Mouse (Mus musculus): ENCODE results near the gene Optn.
"Not testable (repeated sequence)": the region's sequence is repeated elsewhere in the genome, so short reads cannot be mapped to it uniquely, and the experiment has no call there.

The Optn gene

DNA sequence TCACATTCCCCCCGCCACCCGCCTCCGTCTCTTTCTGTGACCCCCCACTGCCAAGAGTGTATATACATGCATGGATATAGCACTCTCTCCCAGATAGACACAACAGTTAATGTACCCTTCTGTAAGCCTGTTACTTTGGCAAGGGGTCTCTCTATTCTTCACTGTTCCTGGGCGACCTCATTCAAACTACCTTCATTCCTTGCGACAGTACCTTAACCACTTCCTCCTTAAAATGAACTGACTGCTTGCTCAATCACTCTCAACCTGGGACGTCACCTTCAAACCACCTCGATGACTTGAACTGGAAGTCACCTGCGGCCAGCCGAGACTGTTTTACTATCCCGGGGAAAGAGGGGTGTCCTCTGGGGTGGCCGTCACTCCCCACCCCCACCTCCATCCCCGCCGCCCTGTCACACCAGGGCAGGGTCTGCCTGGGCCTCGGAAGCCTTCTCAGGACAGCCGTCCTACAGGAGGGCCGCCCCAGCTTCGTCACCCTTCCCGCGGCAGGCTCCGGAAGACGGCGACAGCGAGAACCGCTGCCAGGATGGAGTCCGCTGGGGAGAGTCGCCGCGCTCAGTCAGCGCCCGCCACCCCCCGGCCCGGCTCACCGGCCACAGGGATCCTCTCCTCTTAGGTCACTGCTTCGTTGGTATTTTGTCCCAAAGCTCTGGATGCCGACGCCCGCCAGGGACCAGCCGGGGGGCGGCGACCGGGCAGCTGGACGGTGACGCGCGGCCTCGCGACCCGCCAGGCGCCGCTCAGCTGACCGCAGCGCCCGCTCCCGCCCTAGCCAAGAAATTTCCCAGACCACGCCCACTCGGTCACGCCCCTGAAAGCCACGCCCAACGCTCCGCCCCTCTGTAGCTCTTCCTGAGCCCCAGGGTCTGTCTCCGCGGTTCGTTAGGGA is at the start of gene Optn:
Optn (minus strand) TSS at position 753 of the 907 bp plus-strand sequence.
- peak; percentile 86 for DNase-seq (ENCODE audit: low spot score)

DNA sequence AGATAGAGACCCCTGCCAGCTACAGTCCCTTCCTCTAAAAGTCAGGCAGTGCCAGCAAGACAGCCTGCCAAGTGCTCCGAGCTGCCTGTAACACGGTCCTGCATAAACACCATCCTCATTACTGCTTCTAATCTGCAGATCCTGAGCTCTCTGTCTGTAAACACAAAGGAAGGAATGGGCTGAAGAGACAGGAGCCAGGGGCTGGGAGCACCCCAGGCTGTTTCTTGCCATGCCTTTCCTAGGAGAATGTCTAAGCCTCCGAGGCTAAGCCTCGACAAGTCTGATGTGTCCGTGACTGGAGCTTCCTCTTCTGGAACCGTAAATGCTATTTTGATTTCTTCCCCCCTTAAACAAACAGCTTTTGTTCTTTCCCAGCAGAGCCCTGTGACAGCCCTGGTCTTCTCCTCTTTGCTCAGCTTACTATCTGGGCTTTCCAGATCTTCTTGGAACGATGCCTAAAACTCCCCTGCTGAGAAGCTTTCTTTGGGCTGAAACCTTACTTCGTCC is 49.0 kb upstream of the Optn start:
- no peak for DNase-seq (ENCODE audit: low spot score)

DNA sequence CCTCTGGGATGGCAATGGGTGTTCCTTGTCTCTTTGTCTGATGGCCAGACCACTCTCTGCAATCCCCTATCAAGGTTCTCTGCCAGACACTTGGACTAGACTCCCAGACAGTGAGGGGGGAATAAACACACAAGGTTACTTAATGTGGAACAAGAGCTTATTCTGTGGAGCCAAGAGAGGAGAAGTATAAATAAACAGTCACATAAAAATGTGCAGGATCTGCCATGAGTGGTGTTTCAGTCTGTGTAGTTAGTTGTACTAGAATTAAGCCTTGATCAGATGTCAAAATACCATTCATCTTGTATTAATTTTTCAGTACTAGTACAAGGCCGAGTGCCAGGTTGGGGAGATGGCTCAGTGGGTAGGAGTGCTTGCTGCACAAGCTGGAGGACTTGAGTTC is 39.0 kb upstream of the Optn start:
- no peak for DNase-seq (ENCODE audit: low spot score)

DNA sequence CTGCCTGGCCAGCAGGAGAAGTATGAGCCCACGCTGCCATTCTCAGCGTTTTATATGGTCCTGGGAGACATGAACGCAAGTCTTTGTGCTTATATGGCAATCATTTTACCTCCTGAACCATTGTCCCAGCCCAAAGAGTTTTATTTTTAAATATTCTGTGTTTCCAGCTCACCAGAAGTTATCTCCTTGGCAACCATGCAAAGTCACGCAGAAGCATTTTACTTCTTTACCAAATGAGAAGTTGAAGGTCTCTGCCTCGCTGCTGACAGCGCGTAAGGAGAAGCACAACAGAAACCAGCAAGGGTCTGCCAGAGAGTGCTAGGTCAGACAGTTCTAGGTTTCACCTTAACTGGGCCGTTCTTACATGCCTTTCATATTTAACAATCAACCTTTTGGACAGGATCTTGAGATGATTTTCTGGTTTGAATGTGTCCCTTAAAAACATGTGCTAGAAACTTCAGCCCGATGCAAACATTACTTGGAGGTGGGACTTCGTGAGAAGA is 37.9 kb upstream of the Optn start:
- DNase-seq (ENCODE audit: low spot score) = no peak

GRCm38 (mm10) chr2:5099176-5099575 is 35.3 kb upstream of the Optn start:
- DNase-seq (ENCODE audit: low spot score) = no peak

GRCm38 (mm10) chr2:5097786-5098445 is 34.1 kb upstream of the Optn start:
- no peak for DNase-seq (ENCODE audit: low spot score)

DNA sequence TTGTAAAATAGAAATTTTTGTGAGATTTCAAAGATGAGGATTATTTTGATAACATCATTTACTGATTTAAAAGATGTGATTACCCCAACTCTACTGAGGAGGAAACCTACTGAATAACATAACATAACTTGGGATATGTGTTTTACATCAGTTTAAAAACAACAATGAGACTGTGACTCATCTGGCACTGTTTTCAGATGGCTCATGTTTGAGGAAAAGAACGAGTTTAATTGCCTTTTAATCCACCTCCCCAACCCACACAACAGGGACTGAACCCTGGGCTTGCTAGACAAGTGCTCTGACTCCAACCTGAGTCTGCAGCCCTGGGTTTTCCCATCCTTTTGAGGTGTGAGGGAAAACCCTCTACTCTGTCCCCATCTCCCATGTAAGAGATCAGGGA is 31.5 kb upstream of the Optn start:
- no peak for DNase-seq (ENCODE audit: low spot score)

GRCm38 (mm10) chr2:5094876-5095275 is 31.0 kb upstream of the Optn start:
- no peak for DNase-seq (ENCODE audit: low spot score)

DNA sequence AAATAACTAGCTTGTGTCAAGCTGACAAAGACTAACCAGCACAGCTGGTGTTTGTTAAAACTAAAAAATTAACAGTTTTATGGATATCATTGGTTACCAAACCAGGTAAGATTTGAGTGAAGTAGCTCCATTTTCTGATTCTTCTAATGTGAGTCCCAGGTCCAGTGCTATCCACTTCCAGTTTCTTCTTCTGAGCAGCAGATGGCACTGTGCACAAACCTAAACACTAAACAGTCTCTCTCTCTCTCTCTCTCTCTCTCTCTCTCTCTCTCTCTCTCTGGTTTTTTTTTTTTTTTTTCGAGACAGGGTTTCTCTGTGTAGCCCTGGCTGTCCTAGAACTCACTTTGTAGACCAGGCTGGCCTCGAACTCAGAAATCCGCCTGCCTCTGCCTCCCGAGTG is 26.5 kb upstream of the Optn start:
- DNase-seq (ENCODE audit: low spot score) = peak; percentile 9

DNA sequence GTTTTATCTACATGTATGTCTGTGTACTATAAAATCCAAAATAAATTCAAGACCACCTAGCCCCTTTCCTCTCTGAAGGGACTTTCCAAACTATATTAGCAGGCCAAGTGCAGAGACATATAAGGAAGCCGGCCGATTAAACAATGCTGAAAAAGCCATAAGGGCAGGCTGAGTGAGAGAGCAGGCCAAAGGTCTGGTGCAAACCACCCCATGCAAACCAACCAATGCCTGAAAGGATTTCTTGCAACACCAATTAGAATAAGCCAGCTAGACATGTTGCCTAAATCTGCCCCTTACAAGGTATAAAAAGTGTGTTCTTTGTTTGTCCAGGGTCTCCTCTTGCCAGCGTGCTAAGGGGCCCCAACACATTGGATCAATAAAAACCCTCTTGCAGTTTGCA is 23.8 kb upstream of the Optn start:
- no peak for DNase-seq (ENCODE audit: low spot score)

GRCm38 (mm10) chr2:5083739-5084138 is 19.9 kb upstream of the Optn start:
- no peak for DNase-seq (ENCODE audit: low spot score)

DNA sequence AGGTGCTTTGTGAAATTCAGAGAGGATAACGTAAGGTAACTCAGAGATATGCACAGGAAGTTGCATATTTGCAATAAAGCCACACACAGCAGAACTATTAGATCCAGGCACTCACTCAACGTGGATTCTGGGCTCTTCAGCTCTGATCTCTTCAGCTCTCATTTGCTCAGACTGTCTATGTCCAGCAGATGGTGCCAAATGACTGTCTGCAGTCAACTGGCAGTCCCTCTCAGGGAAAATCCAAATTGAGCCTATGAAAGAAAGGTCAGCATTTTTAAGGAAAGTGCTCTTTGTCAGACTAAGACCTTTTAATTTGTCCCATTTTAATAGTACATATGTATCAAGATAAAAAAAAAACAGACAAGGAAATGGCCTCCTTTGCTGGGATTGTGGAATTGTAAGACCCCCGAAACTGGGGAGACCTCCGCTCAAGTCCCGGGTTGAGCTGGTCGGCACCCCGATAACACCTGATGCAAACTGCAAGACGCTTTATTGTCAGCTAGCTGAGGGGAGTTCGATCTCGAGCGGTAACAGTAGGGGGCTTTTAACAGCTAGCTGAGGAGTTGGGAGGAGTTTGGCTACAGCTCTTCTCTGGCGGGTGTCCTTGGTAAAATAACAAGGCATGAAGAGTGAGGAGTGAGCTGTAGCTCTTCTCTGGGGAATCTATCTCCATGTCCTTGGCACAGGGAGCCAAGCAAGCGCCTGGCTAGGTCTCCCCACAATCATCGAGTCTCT is 16.4 kb upstream of the Optn start:
- DNase-seq (ENCODE audit: low spot score) = no peak

DNA sequence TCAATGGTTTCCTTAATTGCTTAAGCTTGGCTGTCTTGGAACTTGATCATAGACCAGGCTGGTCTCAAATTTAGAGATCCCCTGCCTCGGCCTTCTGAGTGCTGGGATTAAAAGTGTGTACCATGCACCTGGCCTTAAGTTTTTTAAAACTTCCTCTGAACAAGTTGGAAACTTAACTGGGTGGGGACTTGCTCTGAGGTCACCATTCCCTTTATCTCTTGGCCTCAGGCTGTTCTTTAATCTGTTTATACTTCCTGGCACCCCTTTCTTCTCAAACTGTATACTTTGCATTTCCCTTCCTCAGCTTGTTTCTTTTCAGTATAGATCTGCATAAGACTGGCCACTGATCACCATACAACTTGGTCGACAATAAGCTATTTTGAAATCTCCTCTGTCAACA is 14.1 kb upstream of the Optn start:
- DNase-seq (ENCODE audit: low spot score) = no peak

- no peak for DNase-seq (ENCODE audit: low spot score)
Observed at GRCm38 (mm10) chr2:5077490-5077889, 13.6 kb upstream of the Optn start.

GRCm38 (mm10) chr2:5075856-5076255 is 12.0 kb upstream of the Optn start:
- DNase-seq (ENCODE audit: low spot score) = no peak

DNA sequence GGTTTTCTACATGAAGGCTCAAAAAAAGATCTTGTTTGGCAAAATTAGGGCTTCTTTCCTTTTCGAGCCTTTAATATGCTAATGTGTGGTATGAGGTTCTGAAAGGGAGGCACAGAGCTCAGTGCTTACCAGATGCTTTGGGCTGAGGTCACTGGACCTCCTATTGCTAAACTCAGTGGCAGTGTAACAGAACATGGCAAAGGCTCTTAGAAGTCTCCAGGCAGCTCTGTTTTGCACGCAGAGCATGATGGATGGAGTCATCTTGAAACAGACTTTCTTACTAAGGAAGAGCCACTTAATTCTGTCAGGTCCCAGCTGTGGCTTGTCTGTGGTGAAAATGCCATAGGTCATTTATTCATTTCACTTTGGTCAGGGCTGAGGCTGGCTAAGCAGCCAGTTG is 11.6 kb upstream of the Optn start:
- DNase-seq (ENCODE audit: low spot score) = no peak

DNA sequence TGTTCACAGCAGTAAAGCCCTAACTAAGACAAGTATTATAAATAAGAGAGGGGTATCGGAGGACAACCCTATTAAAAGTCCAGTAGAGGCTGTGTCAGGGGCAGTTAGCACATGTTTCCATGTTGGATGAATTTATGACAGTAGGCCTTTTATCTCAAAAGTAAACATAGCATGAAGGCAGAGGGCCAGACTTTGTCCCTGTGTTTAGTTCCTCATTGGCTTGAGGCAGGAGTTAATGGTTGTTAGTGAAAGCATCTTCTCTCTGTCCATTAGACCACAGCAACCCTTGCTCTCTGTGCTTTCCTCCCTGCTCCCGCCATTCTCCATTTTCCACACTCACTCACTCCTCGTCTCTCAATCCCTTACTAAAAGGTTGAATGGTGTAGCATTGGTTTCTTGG is 9.9 kb upstream of the Optn start:
- no peak for DNase-seq (ENCODE audit: low spot score)

- DNase-seq (ENCODE audit: low spot score) = no peak
Observed at GRCm38 (mm10) chr2:5067951-5068350, 4.1 kb upstream of the Optn start.

- DNase-seq (ENCODE audit: low spot score) = not testable (repeated sequence)
Observed at GRCm38 (mm10) chr2:5067254-5067653, 3.4 kb upstream of the Optn start.

- DNase-seq (ENCODE audit: low spot score) = no peak
Observed at GRCm38 (mm10) chr2:5064247-5064646, 396 bp upstream of the Optn start.

DNA sequence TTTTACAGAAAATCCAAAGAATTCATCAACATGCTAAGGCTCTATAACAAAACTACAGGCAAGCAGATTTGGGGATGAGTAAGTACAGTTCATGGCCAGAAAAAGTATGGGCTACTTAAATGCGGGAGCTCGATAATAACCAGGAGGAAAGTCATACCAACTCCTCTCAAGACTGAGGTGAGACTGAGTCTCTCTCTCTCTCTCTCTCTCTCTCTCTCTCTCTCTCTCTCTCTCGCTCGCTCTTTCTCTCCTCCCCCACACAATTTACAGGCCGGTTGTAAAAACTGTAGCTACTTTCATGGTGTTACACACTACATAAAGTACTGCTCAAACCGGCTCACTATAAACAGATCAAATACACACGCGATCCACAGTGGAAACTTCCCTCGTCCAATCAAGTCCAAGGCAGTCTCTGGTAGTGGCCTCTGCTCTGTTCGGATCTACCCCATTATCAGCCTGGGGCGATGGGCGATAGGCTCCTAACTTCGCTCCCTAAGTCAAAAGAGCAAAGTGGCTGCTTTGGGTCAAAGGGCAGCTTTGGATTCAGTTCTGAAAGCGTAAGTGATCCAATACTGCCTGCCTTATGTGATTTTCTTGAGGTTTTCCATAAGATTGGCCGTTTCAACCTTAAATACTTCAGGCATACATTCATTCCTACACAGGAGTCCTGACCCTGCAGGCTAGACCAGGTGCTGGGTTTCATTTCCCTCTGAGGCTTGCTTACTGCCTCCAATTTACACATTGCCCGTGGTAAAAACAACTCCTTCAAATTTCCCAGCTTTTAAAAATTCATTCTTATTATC is 1.2 kb downstream of the Optn start:
- DNase-seq (ENCODE audit: low spot score) = no peak

Measured in lung, postnatal 25 days (tissue).